Mouse (Mus musculus): ENCODE data around the gene Arg1. TPM values are rescaled to one million over a fixed set of nuclear protein-coding genes. Genes with fewer than 3 reads are reported as not detected.

Gene Arg1
- total and polyA plus RNA-seq, 2 experiments from 2014 or later = 0.73 to 2.1 TPM

- Histone ChIP-seq H3K27ac (ENCODE audit: low read depth, low read length) (no peak overlapping the region), H3K4me2 (ENCODE audit: low read depth) (no peak overlapping the region), H3K4me1 (ENCODE audit: insufficient read depth) (no peaks in the 10 kb centered on the region), H3K9ac (no peak overlapping the region), H3K4me3 (ENCODE audit: low read depth, low read length) (no peak overlapping the region), H3K36me3 (ENCODE audit: insufficient read depth) (peaks cover 67% of the 10 kb centered on the region), H3K27me3 (ENCODE audit: insufficient read depth, low read length) (no peaks in the 10 kb centered on the region), H3K9me3 (ENCODE audit: low read length) (no peaks in the 10 kb centered on the region)
- TF ChIP-seq CTCF (IDR thresholded peaks at IDR 0.05; ENCODE audit: low read depth) = no peak
- 93% methylated on average over 14 of the region's 14 CpGs for WGBS
- DNase-seq = no peak
- no peak for ATAC-seq
Measured at GRCm38 (mm10) chr10:24912576-24912975, 14.7 kb downstream of the Arg1 start.

DNA sequence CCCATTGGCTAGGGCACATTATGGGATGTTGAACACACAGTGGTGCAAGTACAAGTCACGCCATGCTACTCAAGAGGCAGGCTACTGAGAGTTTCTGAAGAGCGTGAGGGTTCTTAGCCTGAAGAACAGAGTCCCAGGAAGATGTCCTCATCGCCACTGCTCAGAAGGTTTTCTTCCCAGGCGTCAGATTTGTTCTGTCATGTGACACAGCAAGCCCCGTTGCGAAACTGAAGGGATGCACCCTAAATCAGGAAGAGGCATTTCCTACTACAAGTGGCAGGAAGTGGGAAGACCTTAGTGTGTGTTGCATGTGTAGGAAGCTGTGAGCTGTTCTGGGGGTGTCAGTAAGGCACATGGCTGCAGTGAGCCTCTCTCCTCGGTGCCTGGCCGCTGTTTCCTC lies 16.1 kb downstream of the Arg1 start:
- no peak overlapping the region for H3K4me2 ChIP-seq (ENCODE audit: low read depth)
- H3K9me3 ChIP-seq (ENCODE audit: low read length) = no peaks in the 10 kb centered on the region
- H3K27ac ChIP-seq (ENCODE audit: low read depth, low read length) = no peak overlapping the region
- no peaks in the 10 kb centered on the region for H3K4me1 ChIP-seq (ENCODE audit: insufficient read depth)
- H3K27me3 ChIP-seq (ENCODE audit: insufficient read depth, low read length) = no peaks in the 10 kb centered on the region
- no peak for DNase-seq
- H3K4me3 ChIP-seq (ENCODE audit: low read depth, low read length) = no peak overlapping the region
- H3K9ac ChIP-seq = no peak overlapping the region
- WGBS = 92% methylated on average over 8 of the region's 8 CpGs
- TF ChIP-seq CTCF (IDR thresholded peaks at IDR 0.05; ENCODE audit: low read depth) = no peak
- H3K36me3 ChIP-seq (ENCODE audit: insufficient read depth) = peaks cover 77% of the 10 kb centered on the region
- no peak for ATAC-seq

DNA sequence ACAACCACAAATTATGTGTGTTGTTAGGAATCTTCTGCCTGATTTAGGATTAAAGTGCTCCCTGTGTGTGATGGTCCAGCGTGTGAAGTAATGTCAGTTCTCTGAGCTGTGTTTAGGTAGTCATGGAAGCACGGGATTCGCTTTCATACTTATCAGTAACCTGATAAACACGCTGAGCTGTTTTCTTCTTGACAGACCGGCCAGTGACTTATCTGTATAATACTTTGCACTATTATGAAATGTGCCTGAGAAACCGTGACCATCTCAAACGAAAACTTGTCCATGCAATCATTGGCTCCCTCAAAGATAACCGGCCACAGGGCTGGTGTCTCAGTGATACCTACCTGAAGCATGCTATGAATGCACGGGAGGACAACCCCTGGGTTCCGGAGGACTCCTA lies 21.7 kb downstream of the Arg1 start:
- DNase-seq (no peak), ATAC-seq (no peak)
- no peak overlapping the region for H3K9ac ChIP-seq
- no peaks in the 10 kb centered on the region for H3K9me3 ChIP-seq (ENCODE audit: low read length)
- no peaks in the 10 kb centered on the region for H3K4me1 ChIP-seq (ENCODE audit: insufficient read depth)
- H3K27me3 ChIP-seq (ENCODE audit: insufficient read depth, low read length) = no peaks in the 10 kb centered on the region
- peaks cover 90% of the 10 kb centered on the region for H3K36me3 ChIP-seq (ENCODE audit: insufficient read depth)
- H3K4me2 ChIP-seq (ENCODE audit: low read depth) = no peak overlapping the region
- TF ChIP-seq CTCF (IDR thresholded peaks at IDR 0.05; ENCODE audit: low read depth) = no peak
- WGBS = 94% methylated on average over 10 of the region's 10 CpGs
- H3K27ac ChIP-seq (ENCODE audit: low read depth, low read length) = no peak overlapping the region
- H3K4me3 ChIP-seq (ENCODE audit: low read depth, low read length) = no peak overlapping the region

DNA sequence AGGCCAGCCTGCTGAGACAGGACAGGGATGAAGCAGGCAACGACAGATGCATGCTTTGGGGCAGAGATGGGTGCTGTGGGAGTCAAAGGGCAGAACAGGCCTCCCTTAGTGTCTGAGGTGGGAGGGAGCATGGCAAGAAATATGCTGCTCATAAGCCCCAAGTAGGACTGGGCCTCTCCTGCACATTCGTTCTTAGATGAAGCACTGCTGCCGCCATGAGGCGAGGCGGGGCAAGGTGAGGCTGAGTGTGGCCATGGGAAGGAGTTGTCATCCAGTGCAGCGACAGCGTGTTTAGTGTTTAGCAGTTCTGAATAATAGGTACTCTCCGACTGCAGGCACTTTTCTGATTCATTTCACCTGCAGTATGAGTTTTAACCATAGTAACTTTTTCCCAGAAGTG lies 31.4 kb downstream of the Arg1 start:
- H3K4me3 ChIP-seq (ENCODE audit: low read depth, low read length) = no peak overlapping the region
- H3K4me1 ChIP-seq (ENCODE audit: insufficient read depth) = no peaks in the 10 kb centered on the region
- DNase-seq (no peak), ATAC-seq (no peak)
- TF ChIP-seq CTCF (IDR thresholded peaks at IDR 0.05; ENCODE audit: low read depth) = peak; percentile 28; the same call in 1 of the 2 replicates
- no peaks in the 10 kb centered on the region for H3K9me3 ChIP-seq (ENCODE audit: low read length)
- H3K9ac ChIP-seq = no peak overlapping the region
- no peak overlapping the region for H3K4me2 ChIP-seq (ENCODE audit: low read depth)
- peaks cover 87% of the 10 kb centered on the region for H3K36me3 ChIP-seq (ENCODE audit: insufficient read depth)
- H3K27me3 ChIP-seq (ENCODE audit: insufficient read depth, low read length) = no peaks in the 10 kb centered on the region
- H3K27ac ChIP-seq (ENCODE audit: low read depth, low read length) = no peak overlapping the region
- 88% methylated on average over 8 of the region's 8 CpGs for WGBS

DNA sequence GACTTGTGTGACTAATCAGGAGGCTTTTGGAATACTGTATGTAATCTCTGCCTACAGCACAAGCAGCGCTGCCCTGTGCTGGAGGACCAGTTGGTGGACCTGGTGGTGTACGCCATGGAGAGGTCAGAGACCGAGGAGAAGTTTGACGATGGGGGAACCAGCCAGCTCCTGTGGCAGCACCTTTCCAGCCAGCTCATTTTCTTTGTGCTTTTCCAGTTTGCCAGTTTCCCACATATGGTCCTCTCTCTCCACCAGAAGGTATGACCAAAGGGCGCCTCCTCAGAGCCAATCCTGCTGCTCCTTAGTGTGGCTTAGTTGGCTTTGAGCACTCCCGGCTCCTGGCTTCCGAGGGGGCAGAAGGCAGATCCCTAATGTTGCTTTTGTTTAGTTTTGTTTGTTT lies 38.9 kb downstream of the Arg1 start:
- Histone ChIP-seq H3K27ac (ENCODE audit: low read depth, low read length) (no peak overlapping the region), H3K9ac (no peak overlapping the region), H3K9me3 (ENCODE audit: low read length) (no peaks in the 10 kb centered on the region), H3K4me2 (ENCODE audit: low read depth) (no peak overlapping the region), H3K4me3 (ENCODE audit: low read depth, low read length) (no peak overlapping the region), H3K4me1 (ENCODE audit: insufficient read depth) (no peaks in the 10 kb centered on the region), H3K36me3 (ENCODE audit: insufficient read depth) (peaks cover 61% of the 10 kb centered on the region), H3K27me3 (ENCODE audit: insufficient read depth, low read length) (no peaks in the 10 kb centered on the region)
- no peak for DNase-seq
- WGBS = 95% methylated on average over 7 of the region's 7 CpGs
- ATAC-seq = no peak
- TF ChIP-seq CTCF (IDR thresholded peaks at IDR 0.05; ENCODE audit: low read depth) = no peak

DNA sequence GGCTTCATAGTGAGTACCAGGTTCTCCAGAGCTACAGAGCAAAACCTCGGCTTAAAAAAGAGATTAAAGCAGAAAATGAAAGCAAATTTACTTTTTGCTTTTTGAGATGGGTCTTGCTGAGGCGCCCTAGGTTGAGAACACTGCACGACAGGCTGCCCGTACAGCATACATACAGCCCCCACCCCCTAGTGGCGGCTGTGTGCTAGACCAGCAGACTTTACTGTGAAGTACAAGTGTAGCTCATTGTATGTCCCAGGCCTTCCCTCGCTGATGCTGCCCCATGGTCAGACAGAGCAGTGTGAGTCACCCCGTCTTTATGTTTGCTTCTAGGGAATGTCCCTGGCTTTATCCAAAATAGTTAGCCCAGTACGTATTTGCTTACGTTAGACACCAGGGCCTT lies 41.3 kb downstream of the Arg1 start:
- Histone ChIP-seq H3K4me1 (ENCODE audit: insufficient read depth) (no peaks in the 10 kb centered on the region), H3K27me3 (ENCODE audit: insufficient read depth, low read length) (no peaks in the 10 kb centered on the region), H3K4me2 (ENCODE audit: low read depth) (no peak overlapping the region), H3K36me3 (ENCODE audit: insufficient read depth) (peaks cover 59% of the 10 kb centered on the region), H3K4me3 (ENCODE audit: low read depth, low read length) (no peak overlapping the region), H3K27ac (ENCODE audit: low read depth, low read length) (no peak overlapping the region), H3K9me3 (ENCODE audit: low read length) (no peaks in the 10 kb centered on the region), H3K9ac (no peak overlapping the region)
- TF ChIP-seq CTCF (IDR thresholded peaks at IDR 0.05; ENCODE audit: low read depth) = peak; percentile 60
- 82% methylated on average over 9 of the region's 9 CpGs for WGBS
- ATAC-seq = peak; percentile 70
- DNase-seq = peak; percentile 25

GRCm38 (mm10) chr10:24873624-24874023 lies 53.7 kb downstream of the Arg1 start:
- ATAC-seq (no peak), DNase-seq (no peak)
- Histone ChIP-seq H3K4me2 (ENCODE audit: low read depth) (no peak overlapping the region), H3K9me3 (ENCODE audit: low read length) (no peaks in the 10 kb centered on the region), H3K36me3 (ENCODE audit: insufficient read depth) (peaks cover 50% of the 10 kb centered on the region), H3K4me3 (ENCODE audit: low read depth, low read length) (no peak overlapping the region), H3K9ac (no peak overlapping the region), H3K27ac (ENCODE audit: low read depth, low read length) (no peak overlapping the region), H3K27me3 (ENCODE audit: insufficient read depth, low read length) (no peaks in the 10 kb centered on the region), H3K4me1 (ENCODE audit: insufficient read depth) (no peaks in the 10 kb centered on the region)
- peak; percentile 46 for TF ChIP-seq CTCF (IDR thresholded peaks at IDR 0.05; ENCODE audit: low read depth)
- 82% methylated on average over 4 of the region's 4 CpGs for WGBS

Measured in forebrain, postnatal 0 days (tissue).